ENCODE assay signal across 8 mouse cellular contexts in genomic region chr16:59448181-59448580, GRCm38 (mm10). TPM values are rescaled to one million over a fixed set of nuclear protein-coding genes. Genes with fewer than 3 reads are reported as not detected.
"Had no signal": no experiment of that assay in that cellular context is flagged by ENCODE, and none has a peak within 500 bp of the region (broad histone marks: within the 10 kb centered on the region; RNA-seq: fewer than 3 reads in every experiment).

No protein-coding gene starts in this region.

- DNase-seq: kidney, adult 8-10 months; kidney, postnatal 36 days; liver, embryonic 13.5 days; liver, postnatal 0 days; lung, postnatal 36 days; thymus, adult 18-20 months; thymus, postnatal 14 days had no signal

RNA-seq across cellular contexts. Expression of gene Gabrr3, which starts 41.0 kb away (rescaled TPM):
- total RNA-seq: megakaryocyte progenitor cell, adult 5-6 weeks had no signal
